15 mouse cellular contexts compared by ENCODE assay signal in genomic region chr14:60456767-60457166, GRCm38 (mm10).
"Had no signal": no experiment of that assay in that cellular context is flagged by ENCODE, and none has a peak within 500 bp of the region (broad histone marks: within the 10 kb centered on the region; RNA-seq: fewer than 3 reads in every experiment).

No protein-coding gene starts in this region.

- H3K36me3 ChIP-seq: limb, embryonic 10.5 days; liver, embryonic 12.5 days; midbrain, embryonic 10.5 days; neural tube, embryonic 15.5 days; stomach, embryonic 15.5 days had no signal

- ATAC-seq: liver, embryonic 12.5 days had no signal

- H3K27ac ChIP-seq: limb, embryonic 10.5 days; liver, embryonic 12.5 days; midbrain, embryonic 10.5 days; neural tube, embryonic 15.5 days; stomach, embryonic 15.5 days had no signal

- H3K4me2 ChIP-seq: liver, embryonic 12.5 days; lung, embryonic 14.5 days; neural tube, embryonic 15.5 days; stomach, embryonic 15.5 days had no signal

- H3K4me1 ChIP-seq: limb, embryonic 10.5 days; liver, embryonic 12.5 days; midbrain, embryonic 10.5 days; neural tube, embryonic 15.5 days; stomach, embryonic 15.5 days had no signal

- H3K9me3 ChIP-seq: limb, embryonic 10.5 days; liver, embryonic 12.5 days; midbrain, embryonic 10.5 days; neural tube, embryonic 15.5 days; stomach, embryonic 15.5 days had no signal

- H3K27me3 ChIP-seq: liver, embryonic 12.5 days; neural tube, embryonic 15.5 days; stomach, embryonic 15.5 days had no signal

- H3K4me3 ChIP-seq: limb, embryonic 10.5 days; liver, embryonic 12.5 days; midbrain, embryonic 10.5 days; myocyte; neural tube, embryonic 15.5 days; stomach, embryonic 15.5 days had no signal

- DNase-seq: kidney, adult 18-20 months; kidney, postnatal 10 days; kidney, postnatal 4 days; lung, embryonic 14.5 days; lung, postnatal 10 days; lung, postnatal 4 days; midbrain, embryonic 14.5 days; thymus, adult 2 months; thymus, postnatal 25 days had no signal

- H3K9ac ChIP-seq: liver, embryonic 12.5 days; lung, embryonic 14.5 days; neural tube, embryonic 15.5 days; stomach, embryonic 15.5 days had no signal
